9 mouse cellular contexts compared by ENCODE assay signal in the genomic region with DNA sequence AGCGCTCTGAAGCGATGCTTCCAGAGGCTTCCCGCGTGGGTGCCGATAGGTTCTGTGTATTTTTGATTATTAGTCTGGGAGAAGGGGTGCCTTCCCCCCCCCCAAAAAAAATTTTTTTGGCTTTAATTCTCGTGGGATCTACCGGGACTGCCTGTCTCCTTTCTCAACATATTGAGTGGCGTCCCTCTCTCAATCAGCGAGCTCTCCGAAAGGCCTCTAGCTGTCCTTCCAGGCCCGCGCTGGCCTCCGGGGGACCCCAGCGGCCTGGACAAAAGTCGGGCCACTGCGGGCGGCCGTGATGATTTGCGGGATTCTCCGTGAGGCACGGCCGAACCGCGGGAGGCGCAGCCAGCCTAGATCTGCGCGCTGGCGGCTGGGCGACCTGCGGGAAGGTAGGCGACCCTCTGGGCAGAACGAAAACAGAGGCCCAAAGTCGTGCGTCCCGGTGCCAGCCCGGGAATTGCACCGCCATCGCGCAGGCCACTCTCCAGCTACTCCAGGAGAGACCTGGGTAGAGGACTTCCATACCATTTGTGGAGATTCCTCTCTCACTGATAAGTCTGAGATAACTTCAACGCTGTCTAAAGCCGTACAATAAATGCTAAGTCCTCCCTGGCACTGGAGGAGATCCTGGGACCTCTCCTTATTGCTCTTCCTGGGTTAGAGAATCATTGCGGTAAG. TPM values are rescaled to one million over a fixed set of nuclear protein-coding genes. Genes with fewer than 3 reads are reported as not detected.
DNase-seq lines count a peak whose midpoint lies in the region; ATAC-seq and TF ChIP-seq lines count a peak whose summit lies in the region.
"Had no signal": no experiment of that assay in that cellular context is flagged by ENCODE, and none has a peak within 500 bp of the region (broad histone marks: within the 10 kb centered on the region; RNA-seq: fewer than 3 reads in every experiment).

No protein-coding gene starts in this region.

- peaks cover 100% of the 10 kb centered on the region for H3K27me3 ChIP-seq in embryonic facial prominence, embryonic 10.5 days (replicated peaks; ENCODE audit: low read depth, poor library complexity, severe bottlenecking)
- H3K27me3 ChIP-seq in intestine, postnatal 0 days (replicated peaks; ENCODE audit: control insufficient read depth, insufficient read depth, low read length) = peaks cover 99% of the 10 kb centered on the region

- H3K27ac ChIP-seq in layer of hippocampus, adult 2 months = no peak overlapping the region
- peak overlapping the region; percentile 91 for H3K27ac ChIP-seq in embryonic facial prominence, embryonic 10.5 days (replicated peaks)
- H3K27ac ChIP-seq in intestine, postnatal 0 days (ENCODE audit: low read depth, low read length) = no peak overlapping the region

- no peaks in the 10 kb centered on the region for H3K36me3 ChIP-seq in embryonic facial prominence, embryonic 10.5 days (replicated peaks)
- no peaks in the 10 kb centered on the region for H3K36me3 ChIP-seq in intestine, postnatal 0 days (ENCODE audit: control insufficient read depth, insufficient read depth)

- peaks cover 71% of the 10 kb centered on the region for H3K4me1 ChIP-seq in embryonic facial prominence, embryonic 10.5 days
- H3K4me1 ChIP-seq in intestine, postnatal 0 days (replicated peaks; ENCODE audit: control insufficient read depth, insufficient read depth, low read length) = 0 out of 2 replicates have a peak, but pooled peaks cover 2% of the 10 kb centered on the region

- ATAC-seq in intestine, postnatal 0 days = no peak

- H3K4me3 ChIP-seq in layer of hippocampus, adult 2 months = no peak overlapping the region
- H3K4me3 ChIP-seq in embryonic facial prominence, embryonic 10.5 days = peak overlapping the region; percentile 75
- peak overlapping the region; percentile 61; the same call in 1 of the 2 replicates for H3K4me3 ChIP-seq in intestine, postnatal 0 days (ENCODE audit: low read depth, low read length)

- no peak overlapping the region for H3K4me2 ChIP-seq in intestine, postnatal 0 days (replicated peaks; ENCODE audit: low read depth)

- H3K9ac ChIP-seq in intestine, postnatal 0 days (ENCODE audit: low read depth, low read length) = no peak overlapping the region

- H3K9me3 ChIP-seq in embryonic facial prominence, embryonic 10.5 days = no peaks in the 10 kb centered on the region
- no peaks in the 10 kb centered on the region for H3K9me3 ChIP-seq in intestine, postnatal 0 days (ENCODE audit: control insufficient read depth)

- WGBS in embryonic facial prominence, embryonic 10.5 days = under 1% methylated on average over 42 of the region's 42 CpGs
- WGBS in intestine, postnatal 0 days = 2% methylated on average over 42 of the region's 42 CpGs

- DNase-seq in layer of hippocampus, postnatal 10 days (ENCODE audit: low spot score in 2 of 2) = peak; percentile 29 to 34
- DNase-seq in layer of hippocampus, adult 2 months (ENCODE audit: low spot score in 2 of 2) = no peak
- peak; percentile 48 for DNase-seq in ZHBTc4 (ENCODE audit: low read depth, low spot score)
- peak; percentile 71 for DNase-seq in embryonic facial prominence, embryonic 10.5 days (ENCODE audit: low spot score)
- no peak for DNase-seq in right cerebral cortex, postnatal 36 days (ENCODE audit: low spot score in 2 of 2)
- no peak for DNase-seq in adrenal gland, postnatal 36 days
- DNase-seq: cerebellum, adult 8-10 months had no signal

- no peak for TF ChIP-seq CTCF in layer of hippocampus, adult 2 months (conservative IDR thresholded peaks at IDR 0.05)
- no peak for TF ChIP-seq CTCF in intestine, postnatal 0 days (IDR thresholded peaks at IDR 0.05; ENCODE audit: low read depth)

RNA-seq across cellular contexts. Expression of a gene that starts 1.2 kb away (rescaled TPM):
- total RNA-seq in layer of hippocampus, postnatal 10 days (2021) = not detected
- total RNA-seq in layer of hippocampus, adult 2 months (2021) = not detected
- polyA plus RNA-seq in embryonic facial prominence, embryonic 10.5 days (2016; fragmentation: Nextera tagmentation; extraction: Ambion mirVana) = 11.8 and 20.4 TPM in 2 replicates
- polyA plus RNA-seq in intestine, postnatal 0 days (2015; fragmentation: Nextera tagmentation; extraction: Ambion mirVana) = 0.20 TPM in 1 of 2 replicates, not detected in the other
- not detected for total RNA-seq in adrenal gland, postnatal 36 days (2021)
- total RNA-seq: left cerebral cortex, adult 8-10 months had no signal

Comparison
In these comparisons a context has a peak if more than half of its experiments do, and no peak if none do; other contexts are left out.
1. DNase-seq: peak in layer of hippocampus, postnatal 10 days (2 of 2), ZHBTc4 (single experiment) and embryonic facial prominence, embryonic 10.5 days (single experiment); none in layer of hippocampus, adult 2 months (0 of 2), right cerebral cortex, postnatal 36 days (0 of 2) and adrenal gland, postnatal 36 days (0 of 2).